ENCODE assay signal across 23 mouse cellular contexts in genomic region chr4:74319313-74319712, GRCm38 (mm10).
"Had no signal": no experiment of that assay in that cellular context is flagged by ENCODE, and none has a peak within 500 bp of the region (broad histone marks: within the 10 kb centered on the region; RNA-seq: fewer than 3 reads in every experiment).

No protein-coding gene starts in this region.

- H3K4me1 ChIP-seq: heart, embryonic 10.5 days; heart, embryonic 12.5 days; hindbrain, embryonic 10.5 days; hindbrain, embryonic 12.5 days; intestine, embryonic 15.5 days; limb, embryonic 10.5 days; limb, embryonic 12.5 days; liver, embryonic 13.5 days had no signal

- H3K36me3 ChIP-seq: intestine, embryonic 15.5 days had no signal

- H3K9me3 ChIP-seq: heart, embryonic 10.5 days; heart, embryonic 12.5 days; hindbrain, embryonic 10.5 days; hindbrain, embryonic 12.5 days; intestine, embryonic 15.5 days; limb, embryonic 10.5 days; limb, embryonic 12.5 days; liver, embryonic 13.5 days had no signal

- DNase-seq: gastrocnemius, adult 2 months; gastrocnemius, postnatal 10 days; gastrocnemius, postnatal 25 days; heart, adult 18-20 months; heart, postnatal 10 days; heart, postnatal 4 days; kidney, adult 18-20 months; kidney, adult 8-10 months; kidney, postnatal 10 days; kidney, postnatal 25 days; kidney, postnatal 4 days; liver; liver, embryonic 13.5 days had no signal

- H3K27ac ChIP-seq: gastrocnemius, adult 2 months; heart, embryonic 10.5 days; hindbrain, embryonic 10.5 days; hindbrain, embryonic 12.5 days; hindbrain, embryonic 14.5 days; intestine, embryonic 15.5 days; layer of hippocampus, adult 2 months; left cerebral cortex, adult 2 months; limb, embryonic 10.5 days; limb, embryonic 12.5 days; liver, embryonic 13.5 days had no signal

- H3K9ac ChIP-seq: heart, embryonic 12.5 days; hindbrain, embryonic 12.5 days; hindbrain, embryonic 14.5 days; intestine, embryonic 15.5 days; limb, embryonic 12.5 days; liver, embryonic 13.5 days had no signal

- H3K27me3 ChIP-seq: heart, embryonic 12.5 days; hindbrain, embryonic 12.5 days; intestine, embryonic 15.5 days; limb, embryonic 12.5 days; liver, embryonic 13.5 days had no signal

- H3K4me3 ChIP-seq: gastrocnemius, adult 2 months; heart, embryonic 10.5 days; heart, embryonic 12.5 days; hindbrain, embryonic 10.5 days; hindbrain, embryonic 12.5 days; intestine, embryonic 15.5 days; layer of hippocampus, adult 2 months; left cerebral cortex, adult 2 months; limb, embryonic 10.5 days; limb, embryonic 12.5 days; liver, embryonic 13.5 days had no signal
